Mouse (Mus musculus) CD4-positive, CD25-positive, alpha-beta regulatory T cell, adult 4 months (primary cell): ENCODE measurements around the gene Mfrp. TPM values are rescaled to one million over a fixed set of nuclear protein-coding genes. Genes with fewer than 3 reads are reported as not detected.

ENCODE experiments used
- ATAC-seq: one replicate; pipeline ENCODE4 v1.8.0; 2017
- polyA plus RNA-seq, 2 experiments: library from polyadenylated mRNA; unstranded; fragments of 100-300 nt; shearing (Covaris generic); gene quantifications; one replicate each; pipeline ENCODE4 v1.2.1; 2017

Mfrp gene
- polyA plus RNA-seq, 2 experiments from 2014 or later: not detected

DNA sequence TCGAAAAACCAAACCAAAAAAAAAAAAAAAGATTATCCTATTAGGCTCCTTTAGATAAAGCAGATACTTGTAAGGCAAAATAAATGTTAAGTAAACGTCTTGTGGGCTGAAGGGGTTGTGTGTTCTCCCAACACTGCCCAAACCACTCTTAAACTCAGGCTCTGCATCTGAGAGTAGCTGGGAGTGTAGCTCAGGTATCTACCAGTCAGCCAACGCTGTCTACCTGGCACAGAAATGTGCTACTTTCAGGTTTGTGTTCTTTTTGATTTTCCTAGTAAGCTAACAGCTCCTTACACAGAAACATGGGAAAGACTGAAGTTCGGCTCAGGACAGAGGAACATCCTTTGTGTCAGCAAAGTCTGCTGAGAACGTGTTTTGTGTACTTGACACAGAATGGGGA, 30.7 kb downstream of the Mfrp start:
- ATAC-seq: no peak

DNA sequence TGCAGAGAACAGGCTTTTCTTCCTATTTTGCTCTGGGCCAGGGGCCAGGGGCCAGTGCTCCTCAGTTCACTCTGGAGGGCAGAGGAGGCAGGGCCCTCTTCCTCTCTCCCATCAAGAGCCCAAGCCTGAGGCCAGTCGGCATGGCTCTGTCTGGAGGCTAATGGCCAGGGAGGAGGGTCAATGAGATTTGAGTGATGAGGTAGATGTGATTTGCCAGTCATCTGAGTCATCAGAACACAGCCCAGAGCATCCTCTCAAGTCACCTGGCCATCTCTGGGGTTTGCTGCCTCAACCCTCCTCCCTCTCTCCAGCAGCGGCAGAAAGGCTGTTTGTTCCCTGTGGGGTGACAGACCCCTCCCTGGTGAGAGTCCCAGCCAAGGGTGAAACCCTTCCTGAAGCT, 31.8 kb downstream of the Mfrp start:
- no peak for ATAC-seq

DNA sequence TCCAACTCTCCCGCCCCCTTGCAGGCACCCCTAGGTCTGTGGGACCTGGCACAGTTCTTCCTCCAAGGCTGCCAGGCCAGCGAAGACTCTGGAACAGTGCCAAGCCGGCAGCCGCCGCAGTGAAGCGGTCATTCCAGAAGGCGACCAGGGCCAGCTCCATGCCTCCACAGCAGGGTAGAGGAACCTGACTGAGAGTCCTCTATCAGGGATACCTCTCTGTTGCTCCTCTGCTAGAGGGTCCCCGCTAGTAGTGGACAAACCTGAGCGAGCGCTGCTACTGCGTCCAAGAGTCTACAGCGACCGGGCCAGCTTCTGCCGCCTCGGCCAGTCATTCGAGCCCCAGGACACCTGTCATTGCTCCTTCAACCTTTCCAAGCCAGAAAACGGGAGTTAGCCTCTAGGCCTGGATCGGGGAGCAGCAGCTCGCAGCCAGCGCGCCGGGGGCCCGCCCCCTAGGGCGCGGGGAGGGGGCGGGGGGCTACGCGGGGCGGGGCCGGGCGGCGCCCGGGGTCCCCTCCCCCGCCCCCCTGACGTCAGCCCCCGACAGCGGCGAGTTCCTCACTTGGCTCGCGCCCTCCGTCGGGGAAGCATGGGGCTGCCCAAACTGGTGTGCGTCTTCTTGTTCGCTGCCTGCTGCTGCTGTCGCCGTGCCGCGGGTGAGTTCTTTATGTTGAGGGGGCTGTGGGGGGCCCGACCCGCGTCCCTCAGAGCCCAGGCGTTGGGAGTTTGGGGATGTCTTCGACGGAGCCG, 32.7 kb downstream of the Mfrp start, which contains the start of gene Mcam:
TSS of gene Mcam (plus strand) at position 369 of the 750 bp plus-strand sequence.
- ATAC-seq: no peak

DNA sequence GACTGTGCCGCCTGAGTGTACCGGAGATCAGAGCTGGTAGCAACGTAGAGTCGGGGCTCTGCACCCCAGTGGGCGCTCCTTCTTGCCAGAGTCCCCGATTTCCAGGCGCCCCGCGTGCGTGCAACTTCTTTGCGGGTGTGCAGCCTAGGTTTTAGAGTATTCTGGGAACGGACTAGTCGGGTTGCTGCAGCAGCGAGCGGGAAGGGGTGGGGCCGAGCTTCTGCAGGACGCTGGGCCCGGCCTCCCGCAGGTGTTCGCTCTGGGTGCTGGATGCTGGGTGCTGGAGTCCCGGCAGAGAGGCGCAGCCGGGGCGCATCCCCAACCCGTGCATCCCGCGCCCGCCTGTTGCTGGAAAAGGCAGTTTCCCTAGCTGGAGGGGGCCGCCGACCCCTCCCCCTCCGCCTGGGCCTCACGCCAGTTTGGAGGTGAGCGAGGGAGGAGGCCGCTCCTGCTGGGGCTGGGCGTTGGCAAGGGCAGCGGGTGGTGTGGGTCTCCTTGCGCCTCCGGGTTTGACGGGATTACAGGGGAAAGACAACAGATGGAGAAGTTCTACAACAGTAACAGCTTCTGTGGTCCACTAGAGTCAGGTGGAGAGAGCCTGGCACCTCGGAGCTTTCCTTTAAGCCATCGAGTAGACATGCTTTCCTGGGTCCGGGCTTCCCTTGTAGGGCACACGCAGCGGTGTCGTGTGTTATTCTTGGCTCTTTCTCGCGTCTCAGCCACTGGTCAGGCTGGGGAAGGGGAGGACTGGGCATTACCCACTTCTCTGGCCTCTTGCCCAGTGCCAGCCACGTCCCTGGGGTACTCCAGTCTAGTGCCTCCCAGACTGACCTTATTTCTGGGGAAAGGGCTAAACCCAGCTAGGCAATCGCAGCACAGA, 33.6 kb downstream of the Mfrp start:
- peak; percentile 19 for ATAC-seq

DNA sequence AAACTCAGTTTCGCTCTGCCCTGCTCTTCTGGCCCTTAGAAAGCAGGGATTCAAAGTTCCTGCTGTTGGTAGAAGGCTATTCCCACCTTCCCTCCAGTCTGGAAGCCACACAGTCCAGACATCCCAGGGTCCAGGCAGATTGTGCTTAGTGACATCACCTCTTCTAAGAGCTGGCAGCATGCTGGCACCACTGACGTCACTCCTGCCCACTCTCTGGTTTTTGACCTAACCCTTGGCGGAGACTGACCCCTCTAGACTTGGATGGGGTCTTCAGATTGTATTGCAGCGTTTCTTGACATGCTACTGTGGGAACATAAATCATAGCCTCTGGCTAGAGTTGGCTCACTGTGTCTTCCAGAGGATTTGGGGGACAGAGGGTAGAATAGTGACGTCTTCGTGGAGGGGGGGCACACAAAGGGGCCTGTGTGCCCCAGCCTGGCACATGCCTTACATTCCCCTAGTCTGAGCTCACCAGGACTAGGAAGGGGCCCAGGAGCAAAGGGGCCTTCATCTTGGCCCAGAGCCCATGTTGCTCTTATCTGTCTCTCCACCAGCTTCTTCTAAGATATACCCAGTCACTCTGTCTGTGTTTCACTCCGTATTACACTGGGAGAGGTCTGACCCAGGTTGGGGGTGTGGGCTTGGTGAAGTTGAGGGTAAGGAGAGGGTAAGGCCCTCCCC, 34.3 kb downstream of the Mfrp start:
- no peak for ATAC-seq

DNA sequence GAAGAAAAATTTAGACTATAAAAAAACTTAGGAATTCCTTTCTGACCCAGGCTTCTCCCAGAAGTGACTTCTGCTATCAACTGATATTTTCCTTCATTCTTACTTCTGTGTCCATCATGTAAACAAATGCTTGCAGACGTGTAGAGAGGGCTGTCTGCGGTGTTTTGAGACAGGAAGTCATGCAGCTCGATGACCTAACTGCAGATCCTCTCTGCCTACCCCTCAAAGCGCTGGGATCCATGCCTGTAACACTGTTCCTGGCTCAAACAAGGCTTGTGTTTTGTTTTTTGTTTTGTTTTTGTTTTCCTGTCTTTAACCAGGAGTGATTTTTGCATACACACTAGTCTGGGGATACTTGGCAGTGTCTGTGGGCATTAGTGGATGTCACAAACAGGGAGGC, 36.3 kb downstream of the Mfrp start:
- no peak for ATAC-seq

DNA sequence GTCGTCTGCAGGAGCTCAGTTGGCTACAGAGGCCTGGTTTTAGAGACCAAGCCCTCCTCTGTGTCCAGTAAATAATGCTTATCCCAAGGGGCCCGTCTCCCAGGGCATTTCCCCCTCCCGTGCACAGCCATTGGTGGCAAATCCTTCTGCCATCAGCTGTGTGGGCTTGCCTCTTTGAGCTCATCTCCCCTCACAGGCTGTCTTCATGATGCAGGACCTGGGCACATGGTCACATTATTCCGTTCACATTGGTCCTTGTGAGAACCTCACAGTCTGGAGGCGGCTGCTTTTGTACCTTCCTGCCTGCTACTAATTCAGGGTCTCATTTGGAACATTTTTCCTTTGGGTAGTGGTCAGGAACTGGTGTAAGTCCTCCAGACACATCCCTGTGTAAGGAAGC, 40.4 kb downstream of the Mfrp start:
- no peak for ATAC-seq

DNA sequence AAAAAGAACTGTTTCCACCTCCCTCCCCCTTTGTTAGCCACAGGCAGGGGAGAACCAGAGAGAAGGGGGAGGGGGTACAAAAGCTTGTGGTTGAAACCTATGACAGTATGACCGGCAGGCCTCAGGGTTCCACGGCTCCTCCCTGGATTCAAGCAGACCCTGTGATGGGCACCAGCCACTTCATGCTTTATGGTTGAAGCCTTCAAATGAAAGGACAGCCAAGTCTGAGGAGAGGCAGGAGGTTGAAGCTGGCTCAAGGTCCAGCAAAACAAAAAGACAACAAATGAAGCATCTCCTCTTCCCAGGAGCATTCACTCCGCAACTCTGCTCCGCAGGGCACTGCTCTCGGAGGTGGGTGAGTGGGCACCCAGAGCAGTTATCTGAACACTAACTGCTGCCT, 41.9 kb downstream of the Mfrp start:
- ATAC-seq: no peak

DNA sequence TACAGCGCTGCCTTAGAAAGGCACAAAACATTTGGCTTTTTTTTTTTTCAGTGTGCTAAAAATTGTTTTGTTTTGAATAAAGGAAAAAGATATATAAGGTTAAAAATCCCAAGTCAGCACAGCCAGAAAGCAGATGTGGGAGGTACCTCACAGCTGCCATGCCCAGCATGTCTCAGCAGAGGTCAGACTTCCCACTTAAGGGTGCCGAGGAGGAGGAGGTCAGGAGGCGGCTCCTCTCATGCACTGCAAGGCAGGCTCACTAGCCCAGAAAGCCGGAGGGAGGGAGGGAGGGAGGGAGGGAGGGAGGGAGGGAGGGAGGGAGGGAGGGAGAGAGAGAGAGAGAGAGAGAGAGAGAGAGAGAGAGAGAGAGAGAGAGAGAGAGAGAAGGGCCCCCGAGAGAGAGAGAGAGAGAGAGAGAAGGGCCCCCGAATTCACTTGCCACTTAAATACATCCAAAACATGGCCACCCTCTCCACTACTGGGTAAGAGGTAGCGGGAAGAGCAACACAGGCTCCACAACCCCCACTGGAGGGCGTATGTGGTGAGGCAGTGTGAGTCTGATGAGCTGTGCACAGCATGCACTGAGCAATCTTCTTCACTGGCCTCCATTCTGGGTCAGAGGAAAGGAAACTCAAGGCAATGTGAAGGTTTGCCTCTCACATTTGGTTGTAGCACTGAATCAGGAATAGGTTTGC, 42.6 kb downstream of the Mfrp start:
- no peak for ATAC-seq

DNA sequence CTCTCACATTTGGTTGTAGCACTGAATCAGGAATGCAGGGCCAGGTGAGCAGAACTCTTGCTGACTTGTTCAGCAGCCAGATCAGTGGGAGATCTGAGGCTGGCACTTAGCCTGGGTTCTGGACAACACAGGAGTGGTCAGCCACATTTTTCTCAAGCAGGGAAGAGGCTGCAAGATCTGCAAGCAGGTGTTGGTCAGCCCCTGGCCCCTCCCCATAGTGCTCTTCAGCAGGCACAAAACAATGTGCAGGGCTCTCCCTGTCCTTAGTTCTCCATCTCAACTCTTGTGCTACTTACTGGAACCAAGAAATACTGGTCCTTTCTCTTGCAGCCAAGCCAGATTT, 43.2 kb downstream of the Mfrp start:
- no peak for ATAC-seq

DNA sequence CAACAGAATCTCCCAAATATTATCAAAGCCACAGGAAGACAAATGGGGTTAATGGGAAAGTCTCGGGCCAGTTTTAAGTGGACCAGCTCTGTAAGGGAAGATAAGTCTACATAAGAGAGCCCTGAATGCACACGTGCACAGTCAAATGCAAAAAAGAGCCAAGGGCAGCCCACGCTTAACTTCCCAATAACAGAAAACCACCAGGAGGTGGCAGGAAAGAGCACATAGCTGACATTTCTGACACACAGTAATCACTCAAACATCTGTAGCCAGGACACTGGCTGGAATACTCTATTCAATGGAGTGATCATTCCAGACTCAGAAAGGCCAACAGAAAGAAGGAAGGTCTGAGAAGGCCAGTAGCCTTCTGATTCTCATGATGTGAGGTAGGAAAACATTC, 45.8 kb downstream of the Mfrp start:
- peak; percentile 45 for ATAC-seq

Other genes with a start within 250 kb of the Mfrp start
- 100 to 1,000 TPM; 107 to 154 TPM for gene Thy1, start 58.3 kb upstream of the Mfrp start, polyA plus RNA-seq
- 1 to 10 TPM; 3.7 to 5.2 TPM for gene Usp2, start 34.7 kb upstream of the Mfrp start, polyA plus RNA-seq
- not detected for gene C1qtnf5, start 5.5 kb downstream of the Mfrp start, polyA plus RNA-seq
- not detected for gene Gm49380, start 11.8 kb downstream of the Mfrp start, polyA plus RNA-seq
- gene Rnf26, start 11.8 kb downstream of the Mfrp start, polyA plus RNA-seq: 1 to 10 TPM; 4.9 to 5.0 TPM
- gene Mcam, start 32.7 kb downstream of the Mfrp start, polyA plus RNA-seq: under 1 TPM in 1 of 2 experiments, not detected in 1; 0.34 TPM
- gene Cbl, start 132.3 kb downstream of the Mfrp start, polyA plus RNA-seq: 10 to 100 TPM; 22.7 to 23.0 TPM
- gene Ccdc153, start 138.9 kb downstream of the Mfrp start, polyA plus RNA-seq: not detected
- gene Pdzd3, start 149.7 kb downstream of the Mfrp start, polyA plus RNA-seq: not detected
- gene Nlrx1, start 166.9 kb downstream of the Mfrp start, polyA plus RNA-seq: 1 to 10 TPM; 3.7 to 7.3 TPM
- not detected for gene Abcg4, start 186.9 kb downstream of the Mfrp start, polyA plus RNA-seq
- 10 to 100 TPM; 20.0 to 23.4 TPM for gene Hinfp, start 203.9 kb downstream of the Mfrp start, polyA plus RNA-seq
- 1 to 10 TPM; 3.2 to 3.6 TPM for gene C2cd2l, start 218.6 kb downstream of the Mfrp start, polyA plus RNA-seq
- gene Dpagt1, start 224.3 kb downstream of the Mfrp start, polyA plus RNA-seq: 10 to 100 TPM; 15.7 to 16.0 TPM
- gene H2afx, start 233.0 kb downstream of the Mfrp start, polyA plus RNA-seq: 10 to 100 TPM; 11.3 to 14.7 TPM
- gene Hmbs, start 242.5 kb downstream of the Mfrp start, polyA plus RNA-seq: 10 to 100 TPM; 23.7 to 24.0 TPM